Mouse (Mus musculus) skeletal muscle tissue, adult 2 months (tissue): ENCODE results near the gene Mob4.
A peak's percentile ranks its signal among the peaks of the same experiment; 100 is the strongest.
"Not testable (repeated sequence)": the region's sequence is repeated elsewhere in the genome, so short reads cannot be mapped to it uniquely, and the experiment has no call there.

ENCODE experiments used
- DNase-seq: peaks from one replicate; pipeline ENCODE4 v3.0.0-alpha.2; 2012; ENCODE audit warnings: low read depth, low spot score

Gene Mob4

GRCm38 (mm10) chr1:55130943-55131401 lies at the start of gene Mob4:
TSS of gene Mob4 (plus strand) at chr1:55131231.
- DNase-seq: peak; percentile 97

- DNase-seq: no peak
Observed at GRCm38 (mm10) chr1:55082106-55082505, 48.9 kb upstream of the Mob4 start.

GRCm38 (mm10) chr1:55085781-55086366 lies 45.2 kb upstream of the Mob4 start:
- no peak for DNase-seq

- DNase-seq: no peak
Observed at GRCm38 (mm10) chr1:55086868-55087400, 44.1 kb upstream of the Mob4 start.

GRCm38 (mm10) chr1:55087401-55087904 lies 43.6 kb upstream of the Mob4 start:
- peak; percentile 71 for DNase-seq

- DNase-seq: peak; percentile 98
Observed at GRCm38 (mm10) chr1:55087932-55088610, 43.0 kb upstream of the Mob4 start, which contains the start of the genes Hspe1 and Hspd1. TSS of gene Hspe1 (plus strand) at chr1:55088132. TSS of gene Hspd1 (minus strand) at chr1:55088243.

GRCm38 (mm10) chr1:55088611-55089497 lies 42.2 kb upstream of the Mob4 start:
- no peak for DNase-seq

- no peak for DNase-seq
Observed at GRCm38 (mm10) chr1:55089498-55090064, 41.5 kb upstream of the Mob4 start.

GRCm38 (mm10) chr1:55092056-55092455 lies 39.0 kb upstream of the Mob4 start:
- no peak for DNase-seq

GRCm38 (mm10) chr1:55092469-55092868 lies 38.6 kb upstream of the Mob4 start:
- DNase-seq: no peak

GRCm38 (mm10) chr1:55106919-55107585 lies 24.0 kb upstream of the Mob4 start:
- no peak for DNase-seq

- DNase-seq: no peak
Observed at GRCm38 (mm10) chr1:55107644-55108043, 23.4 kb upstream of the Mob4 start.

- no peak for DNase-seq
Observed at GRCm38 (mm10) chr1:55108473-55108872, 22.6 kb upstream of the Mob4 start.

GRCm38 (mm10) chr1:55109066-55109766 lies 21.8 kb upstream of the Mob4 start:
- no peak for DNase-seq

GRCm38 (mm10) chr1:55123046-55123445 lies 8.0 kb upstream of the Mob4 start:
- no peak for DNase-seq

GRCm38 (mm10) chr1:55123561-55123960 lies 7.5 kb upstream of the Mob4 start:
- DNase-seq: no peak

- not testable (repeated sequence) for DNase-seq
Observed at GRCm38 (mm10) chr1:55124136-55124535, 6.9 kb upstream of the Mob4 start.

GRCm38 (mm10) chr1:55129716-55130115 lies 1.3 kb upstream of the Mob4 start:
- DNase-seq: no peak

- DNase-seq: no peak
Observed at GRCm38 (mm10) chr1:55130190-55130916, 678 bp upstream of the Mob4 start.
